Mouse (Mus musculus) layer of hippocampus, adult 8-10 months (tissue): ENCODE measurements around the gene Vmn2r47. TPM values are rescaled to one million over a fixed set of nuclear protein-coding genes. Genes with fewer than 3 reads are reported as not detected.
"Not testable (repeated sequence)": the region's sequence is repeated elsewhere in the genome, so short reads cannot be mapped to it uniquely, and the experiment has no call there.

Experiments
- DNase-seq, 2 experiments: peaks; one replicate each; pipeline ENCODE4 v3.0.0; 2022; ENCODE audit warnings: low spot score in 2 of 2
- total RNA-seq, 4 experiments: library from RNA; stranded (reverse); gene quantifications; 2 replicates each; pipeline ENCODE4 v1.2.4; 2022

Gene Vmn2r47
- total RNA-seq: not detected

- DNase-seq: not testable (repeated sequence)
Observed at GRCm38 (mm10) chr7:9841225-9841624, at the start of gene Vmn2r47. Vmn2r47 (minus strand) TSS chr7:9841325.

- not testable (repeated sequence) for DNase-seq
Observed at GRCm38 (mm10) chr7:9770471-9770870, 70.7 kb downstream of the Vmn2r47 start, which contains the start of gene Vmn2r46. Vmn2r46 (minus strand) TSS chr7:9770571.

Other genes with a start within 250 kb of the Vmn2r47 start
- gene Vmn2r46, start 70.8 kb downstream of the Vmn2r47 start, total RNA-seq: not detected
- gene Vmn2r48, start 112.3 kb upstream of the Vmn2r47 start, total RNA-seq: not detected
- gene Vmn2r49, start 150.9 kb upstream of the Vmn2r47 start, total RNA-seq: not detected
- not detected for gene Vmn2r50, start 212.0 kb upstream of the Vmn2r47 start, total RNA-seq